In the genomic region with DNA sequence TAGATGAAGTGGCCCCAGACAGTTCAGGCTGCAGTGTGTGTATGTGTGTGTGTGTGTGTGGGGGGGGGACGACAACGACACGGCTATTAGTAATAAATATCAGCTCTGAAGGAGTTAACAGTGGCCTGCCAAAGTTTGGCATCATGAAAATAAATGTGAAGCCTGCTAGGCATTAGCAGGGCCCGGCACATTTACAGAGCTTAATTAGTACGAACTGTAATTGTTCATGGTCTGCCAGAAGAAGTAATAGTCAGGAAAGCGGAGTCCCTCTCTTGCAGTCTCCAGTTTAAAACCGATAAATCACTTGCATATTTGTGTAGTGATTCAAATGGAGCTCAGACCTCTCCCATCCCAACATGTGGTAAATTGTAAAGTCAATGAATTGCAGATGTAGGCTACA, we compare ENCODE assay signal across 8 mouse cellular contexts. TPM values are rescaled to one million over a fixed set of nuclear protein-coding genes. Genes with fewer than 3 reads are reported as not detected.
A peak's percentile ranks its signal among the peaks of the same experiment; 100 is the strongest.
DNase-seq lines count a peak whose midpoint lies in the region; ATAC-seq and TF ChIP-seq lines count a peak whose summit lies in the region.
"Had no signal": no experiment of that assay in that cellular context is flagged by ENCODE, and none has a peak within 500 bp of the region (broad histone marks: within the 10 kb centered on the region; RNA-seq: fewer than 3 reads in every experiment).

No protein-coding gene starts in this region.

- TF ChIP-seq POLR2A in embryonic fibroblast, embryonic 13.5 days (IDR thresholded peaks at IDR 0.05; ENCODE audit: low read depth, low read length) = 0 out of 2 replicates have a peak, but pooled peaks have one; percentile 9
- no peak for TF ChIP-seq POLR2A in limb, embryonic 14.5 days (IDR thresholded peaks at IDR 0.05; ENCODE audit: borderline replicate concordance, extremely low read depth, insufficient read depth, insufficient read length)

- 24% methylated on average over 7 of the region's 7 CpGs for WGBS in kidney, postnatal 0 days
- 9% methylated on average over 7 of the region's 7 CpGs for WGBS in limb, embryonic 14.5 days

- no peak overlapping the region for H3K27ac ChIP-seq in kidney, postnatal 0 days
- H3K27ac ChIP-seq in embryonic fibroblast, embryonic 13.5 days (ENCODE audit: insufficient read depth, low read length) = peak overlapping the region; percentile 91
- peak overlapping the region; percentile 69 for H3K27ac ChIP-seq in limb, embryonic 14.5 days (replicated peaks; ENCODE audit: low read depth, low read length)

- peak; percentile 84 for DNase-seq in kidney, postnatal 0 days (ENCODE audit: low spot score)
- DNase-seq in kidney, postnatal 4 days = no peak
- peak; percentile 74 for DNase-seq in limb, embryonic 14.5 days (ENCODE audit: low spot score)
- peak; percentile 71 for DNase-seq in retina, postnatal 1 day
- DNase-seq in right cerebral cortex, adult 2 months (ENCODE audit: low spot score in 2 of 2) = no peak
- no peak for DNase-seq in frontal cortex, adult 2 months (ENCODE audit: extremely low spot score in 1 of 2, low spot score in 1 of 2)
- DNase-seq: kidney, postnatal 14 days had no signal

- ATAC-seq in kidney, postnatal 0 days (replicated peaks; ENCODE audit: low FRiP score, low read depth) = no peak
- ATAC-seq in limb, embryonic 14.5 days (ENCODE audit: low FRiP score, low read depth) = peak; percentile 32; the same call in 1 of the 2 replicates

- H3K4me1 ChIP-seq in kidney, postnatal 0 days (replicated peaks; ENCODE audit: insufficient read depth, low read length) = peaks cover 44% of the 10 kb centered on the region
- H3K4me1 ChIP-seq in embryonic fibroblast, embryonic 13.5 days (ENCODE audit: control insufficient read depth, insufficient read depth, low read length) = peaks cover 33% of the 10 kb centered on the region
- H3K4me1 ChIP-seq in limb, embryonic 14.5 days (ENCODE audit: control insufficient read depth, insufficient read depth, low read length) = peaks cover 76% of the 10 kb centered on the region

- no peak overlapping the region for H3K9ac ChIP-seq in kidney, postnatal 0 days (ENCODE audit: low read depth, low read length)
- H3K9ac ChIP-seq in limb, embryonic 14.5 days (ENCODE audit: low read depth, low read length, severe bottlenecking) = no peak overlapping the region

- H3K9me3 ChIP-seq in kidney, postnatal 0 days (replicated peaks; ENCODE audit: low read length) = no peaks in the 10 kb centered on the region
- no peaks in the 10 kb centered on the region for H3K9me3 ChIP-seq in limb, embryonic 14.5 days (ENCODE audit: control insufficient read depth, low read length)

- no peaks in the 10 kb centered on the region for H3K27me3 ChIP-seq in kidney, postnatal 0 days (ENCODE audit: insufficient read depth, low read length)
- H3K27me3 ChIP-seq in limb, embryonic 14.5 days (ENCODE audit: control insufficient read depth, insufficient read depth, low read length) = no peaks in the 10 kb centered on the region

- no peaks in the 10 kb centered on the region for H3K36me3 ChIP-seq in kidney, postnatal 0 days (ENCODE audit: insufficient read depth, low read length)
- H3K36me3 ChIP-seq in limb, embryonic 14.5 days (ENCODE audit: control insufficient read depth, insufficient read depth, low read length) = no peaks in the 10 kb centered on the region; the same call in 1 of the 2 replicates

- TF ChIP-seq CTCF in kidney, postnatal 0 days (IDR thresholded peaks at IDR 0.05; ENCODE audit: low read depth) = no peak
- TF ChIP-seq CTCF in embryonic fibroblast, embryonic 13.5 days (IDR thresholded peaks at IDR 0.05; ENCODE audit: borderline replicate concordance, insufficient read depth, low read length) = no peak

- no peak overlapping the region for H3K4me2 ChIP-seq in kidney, postnatal 0 days (ENCODE audit: low read length)
- peak overlapping the region; percentile 95 for H3K4me2 ChIP-seq in limb, embryonic 14.5 days (replicated peaks; ENCODE audit: low read depth, low read length, severe bottlenecking)

- H3K4me3 ChIP-seq in kidney, postnatal 0 days (replicated peaks; ENCODE audit: low read depth, low read length) = no peak overlapping the region
- peak overlapping the region; percentile 16; the same call in 1 of the 2 replicates for H3K4me3 ChIP-seq in embryonic fibroblast, embryonic 13.5 days (ENCODE audit: insufficient read depth, low read length)
- H3K4me3 ChIP-seq in limb, embryonic 14.5 days (replicated peaks; ENCODE audit: low read length) = peak overlapping the region; percentile 84

RNA-seq across cellular contexts. Expression of a gene that starts 7.9 kb away (rescaled TPM):
- polyA plus RNA-seq in kidney, postnatal 0 days (2015; fragmentation: Nextera tagmentation; extraction: Ambion mirVana) = 53.4 and 55.1 TPM in 2 replicates
- 29.8 and 41.1 TPM in 2 replicates for polyA plus RNA-seq in embryonic fibroblast, embryonic 13.5 days (2011; ENCODE audit: insufficient read length, low read depth, missing spikeins)
- polyA plus RNA-seq in limb, embryonic 14.5 days (2012; rRNA removed) = 51.6 and 64.4 TPM in 2 replicates
- polyA plus RNA-seq in limb, embryonic 14.5 days (2014; fragmentation: Nextera tagmentation; extraction: Ambion mirVana) = 134 and 151 TPM in 2 replicates
- polyA plus RNA-seq in frontal cortex, adult 2 months (2012; rRNA removed) = 7.3 and 7.9 TPM in 2 replicates

Comparison
In these comparisons a context has a peak if more than half of its experiments do, and no peak if none do; other contexts are left out.
1. DNase-seq: peak in kidney, postnatal 0 days (single experiment), limb, embryonic 14.5 days (single experiment) and retina, postnatal 1 day (single experiment); none in kidney, postnatal 4 days (0 of 2), right cerebral cortex, adult 2 months (0 of 2) and frontal cortex, adult 2 months (0 of 2).